Mouse (Mus musculus): ENCODE measurements around the gene Retreg3. TPM values are rescaled to one million over a fixed set of nuclear protein-coding genes. Genes with fewer than 3 reads are reported as not detected.
"Not testable (repeated sequence)": the region's sequence is repeated elsewhere in the genome, so short reads cannot be mapped to it uniquely, and the experiment has no call there.

The Retreg3 gene
- total and polyA plus RNA-seq, 3 experiments: 17.0 to 23.4 TPM; not detected in 1

DNA sequence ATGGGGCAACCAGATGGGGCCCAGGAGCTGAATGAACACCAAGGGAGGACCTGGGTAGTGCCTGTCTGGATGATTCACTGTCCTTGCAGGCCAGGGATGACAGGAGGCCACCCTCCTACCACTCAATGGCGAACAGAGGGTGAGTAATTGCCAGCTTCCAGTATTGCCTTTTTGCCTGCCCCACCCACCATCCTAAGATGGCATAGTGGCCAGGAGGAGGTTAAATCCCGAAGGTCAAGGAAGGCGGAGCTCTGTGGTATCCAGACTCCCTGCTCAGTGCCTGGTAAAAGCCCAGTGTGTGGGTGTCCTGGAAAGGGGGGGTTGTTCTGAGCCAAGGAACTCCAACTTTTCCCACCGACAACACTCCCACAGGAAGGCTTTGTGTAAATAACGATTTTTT, 42.6 kb upstream of the Retreg3 start:
- Histone ChIP-seq H3K4me3 (ENCODE audit: control insufficient read depth in 1 of 2, insufficient read depth in 1 of 2, low read depth in 2 of 2, low read length in 2 of 2) (no peak overlapping the region), H3K27me3 (ENCODE audit: control insufficient read depth in 1 of 2, insufficient read depth in 2 of 2, low read length in 2 of 2) (peaks cover 1 to 3% of the 10 kb centered on the region in 2 experiments; a peak in 1 of 4 replicates), H3K27ac (ENCODE audit: control insufficient read depth, low read depth, low read length) (no peak overlapping the region), H3K36me3 (ENCODE audit: control insufficient read depth in 1 of 2, insufficient read depth in 2 of 2, low read length in 2 of 2) (no peaks in the 10 kb centered on the region), H3K9ac (ENCODE audit: control insufficient read depth, low read depth, low read length, poor library complexity, severe bottlenecking) (no peak overlapping the region), H3K9me3 (replicated peaks; ENCODE audit: insufficient read depth, low read length) (no peaks in the 10 kb centered on the region), H3K79me2 (ENCODE audit: control insufficient read depth, insufficient read depth, low read length, poor library complexity) (no peaks in the 10 kb centered on the region), H3K4me1 (ENCODE audit: control insufficient read depth in 1 of 2, insufficient read depth in 2 of 2, low read length in 2 of 2) (no peaks in the 10 kb centered on the region)
- TF ChIP-seq GATA1 (IDR thresholded peaks at IDR 0.05; ENCODE audit: low read depth, low read length) (no peak), MAX (IDR thresholded peaks at IDR 0.05; ENCODE audit: low read length) (no peak), ELF1 (IDR thresholded peaks at IDR 0.05; ENCODE audit: low read depth, low read length) (no peak), NRF1 (IDR thresholded peaks at IDR 0.05; ENCODE audit: insufficient read depth, low read depth, low read length, poor library complexity, severe bottlenecking) (no peak), UBTF (IDR thresholded peaks at IDR 0.05; ENCODE audit: borderline replicate concordance, insufficient read depth, low read depth, low read length) (no peak), SMC3 (IDR thresholded peaks at IDR 0.05; ENCODE audit: low read depth, low read length) (no peak)
- DNase-seq (ENCODE audit: low read depth, low spot score): no peak

DNA sequence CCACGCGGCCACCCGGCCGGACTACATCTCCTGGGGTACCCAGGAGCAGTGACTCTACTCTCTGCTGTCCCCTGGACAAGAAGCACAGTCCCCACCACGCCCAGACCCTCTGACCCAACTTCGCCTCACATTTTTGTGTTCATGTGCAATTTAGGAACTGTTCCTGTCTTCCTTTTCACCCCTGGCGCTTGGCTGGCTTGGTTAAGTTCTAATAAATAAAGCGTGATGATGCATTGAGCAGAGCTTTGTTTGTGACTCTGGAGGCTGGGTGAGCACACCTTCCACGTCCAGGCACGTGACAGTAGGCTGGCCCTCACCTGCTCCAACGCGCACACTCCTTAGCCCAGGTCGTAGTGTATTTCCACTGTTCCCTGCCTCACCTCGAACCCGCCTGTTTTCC, 41.9 kb upstream of the Retreg3 start:
- Histone ChIP-seq H3K9me3 (replicated peaks; ENCODE audit: insufficient read depth, low read length) (no peaks in the 10 kb centered on the region), H3K27ac (ENCODE audit: control insufficient read depth, low read depth, low read length) (no peak overlapping the region), H3K4me1 (ENCODE audit: control insufficient read depth in 1 of 2, insufficient read depth in 2 of 2, low read length in 2 of 2) (no peaks in the 10 kb centered on the region), H3K9ac (ENCODE audit: control insufficient read depth, low read depth, low read length, poor library complexity, severe bottlenecking) (no peak overlapping the region), H3K27me3 (ENCODE audit: control insufficient read depth in 1 of 2, insufficient read depth in 2 of 2, low read length in 2 of 2) (peaks cover 1 to 3% of the 10 kb centered on the region in 2 experiments; a peak in 1 of 4 replicates), H3K79me2 (ENCODE audit: control insufficient read depth, insufficient read depth, low read length, poor library complexity) (no peaks in the 10 kb centered on the region), H3K4me3 (ENCODE audit: control insufficient read depth in 1 of 2, insufficient read depth in 1 of 2, low read depth in 2 of 2, low read length in 2 of 2) (no peak overlapping the region), H3K36me3 (ENCODE audit: control insufficient read depth in 1 of 2, insufficient read depth in 2 of 2, low read length in 2 of 2) (no peaks in the 10 kb centered on the region)
- DNase-seq (ENCODE audit: low read depth, low spot score): no peak
- TF ChIP-seq POLR2AphosphoS2 (IDR thresholded peaks at IDR 0.05; ENCODE audit: low read length) (no peak), HCFC1 (IDR thresholded peaks at IDR 0.05; ENCODE audit: low read depth, low read length) (no peak), CHD1 (IDR thresholded peaks at IDR 0.05; ENCODE audit: low read depth, low read length) (no peak), MXI1 (IDR thresholded peaks at IDR 0.05; ENCODE audit: low read depth, low read length) (no peak), CHD2 (IDR thresholded peaks at IDR 0.05; ENCODE audit: low read length) (no peak), ZMIZ1 (IDR thresholded peaks at IDR 0.05; ENCODE audit: low read depth, low read length) (no peak), ELF1 (IDR thresholded peaks at IDR 0.05; ENCODE audit: low read depth, low read length) (no peak), ZNF384 (IDR thresholded peaks at IDR 0.05; ENCODE audit: low read depth, low read length) (no peak), MAZ (IDR thresholded peaks at IDR 0.05; ENCODE audit: low read depth, low read length) (no peak), TAL1 (IDR thresholded peaks at IDR 0.05; ENCODE audit: low read length) (no peak), POLR2A (IDR thresholded peaks at IDR 0.05; ENCODE audit: control insufficient read depth in 1 of 2, insufficient read depth in 1 of 2, low read depth in 1 of 2, low read length in 2 of 2, poor library complexity in 1 of 2) (no peak)

DNA sequence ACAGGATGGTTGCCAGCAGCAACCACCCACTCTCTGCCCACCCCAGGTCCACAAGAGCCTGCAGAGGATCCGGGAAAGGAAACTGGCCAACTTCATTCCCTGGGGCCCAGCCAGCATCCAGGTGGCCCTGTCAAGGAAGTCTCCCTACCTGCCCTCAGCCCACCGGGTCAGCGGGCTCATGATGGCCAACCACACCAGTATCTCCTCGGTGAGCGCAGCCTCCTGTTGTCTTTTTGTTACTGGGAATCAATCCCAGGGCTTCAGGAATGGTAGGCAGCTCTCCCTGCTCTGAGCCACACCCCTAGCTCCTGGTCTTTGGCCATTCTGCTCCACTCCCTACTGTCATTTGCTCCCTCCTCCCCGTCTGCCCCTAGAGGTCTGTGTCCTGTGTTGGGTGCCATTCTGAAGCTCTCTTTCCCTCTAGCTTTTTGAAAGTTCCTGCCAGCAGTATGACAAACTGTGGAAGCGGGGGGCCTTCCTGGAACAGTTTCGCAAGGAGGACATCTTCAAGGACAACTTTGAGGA, 41.4 kb upstream of the Retreg3 start:
- not testable (repeated sequence) for H3K4me3 ChIP-seq (ENCODE audit: control insufficient read depth in 1 of 2, insufficient read depth in 1 of 2, low read depth in 2 of 2, low read length in 2 of 2); DNase-seq (ENCODE audit: low read depth, low spot score); H3K9me3 ChIP-seq (replicated peaks; ENCODE audit: insufficient read depth, low read length); H3K27ac ChIP-seq (ENCODE audit: control insufficient read depth, low read depth, low read length); H3K36me3 ChIP-seq (ENCODE audit: control insufficient read depth in 1 of 2, insufficient read depth in 2 of 2, low read length in 2 of 2); H3K79me2 ChIP-seq (ENCODE audit: control insufficient read depth, insufficient read depth, low read length, poor library complexity); H3K27me3 ChIP-seq (ENCODE audit: control insufficient read depth in 1 of 2, insufficient read depth in 2 of 2, low read length in 2 of 2); H3K4me1 ChIP-seq (ENCODE audit: control insufficient read depth in 1 of 2, insufficient read depth in 2 of 2, low read length in 2 of 2); H3K9ac ChIP-seq (ENCODE audit: control insufficient read depth, low read depth, low read length, poor library complexity, severe bottlenecking)

DNA sequence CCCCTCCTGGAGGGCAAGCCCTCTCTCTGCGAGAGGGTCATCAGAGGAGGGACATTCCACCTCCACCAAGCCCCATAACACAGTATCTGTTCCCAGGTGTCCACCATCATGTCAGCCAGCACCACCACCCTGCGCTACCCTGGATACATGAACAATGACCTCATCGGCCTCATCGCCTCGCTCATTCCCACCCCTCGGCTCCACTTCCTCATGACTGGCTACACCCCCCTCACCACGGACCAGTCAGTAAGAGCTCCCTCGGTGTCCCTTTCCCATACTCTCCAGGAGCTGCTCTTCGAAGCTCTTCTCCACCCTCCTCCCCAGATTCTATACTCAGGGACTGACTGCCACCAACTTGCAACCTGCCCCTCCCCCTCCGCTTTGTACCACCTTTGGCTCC, 40.5 kb upstream of the Retreg3 start:
- not testable (repeated sequence) for H3K36me3 ChIP-seq (ENCODE audit: control insufficient read depth in 1 of 2, insufficient read depth in 2 of 2, low read length in 2 of 2); H3K4me3 ChIP-seq (ENCODE audit: control insufficient read depth in 1 of 2, insufficient read depth in 1 of 2, low read depth in 2 of 2, low read length in 2 of 2); H3K27ac ChIP-seq (ENCODE audit: control insufficient read depth, low read depth, low read length); H3K9me3 ChIP-seq (replicated peaks; ENCODE audit: insufficient read depth, low read length); H3K4me1 ChIP-seq (ENCODE audit: control insufficient read depth in 1 of 2, insufficient read depth in 2 of 2, low read length in 2 of 2); H3K27me3 ChIP-seq (ENCODE audit: control insufficient read depth in 1 of 2, insufficient read depth in 2 of 2, low read length in 2 of 2); DNase-seq (ENCODE audit: low read depth, low spot score); H3K9ac ChIP-seq (ENCODE audit: control insufficient read depth, low read depth, low read length, poor library complexity, severe bottlenecking); H3K79me2 ChIP-seq (ENCODE audit: control insufficient read depth, insufficient read depth, low read length, poor library complexity)

Measured in MEL (cell line).